Mouse (Mus musculus): ENCODE results near the gene Rps26.

Rps26 gene

DNA sequence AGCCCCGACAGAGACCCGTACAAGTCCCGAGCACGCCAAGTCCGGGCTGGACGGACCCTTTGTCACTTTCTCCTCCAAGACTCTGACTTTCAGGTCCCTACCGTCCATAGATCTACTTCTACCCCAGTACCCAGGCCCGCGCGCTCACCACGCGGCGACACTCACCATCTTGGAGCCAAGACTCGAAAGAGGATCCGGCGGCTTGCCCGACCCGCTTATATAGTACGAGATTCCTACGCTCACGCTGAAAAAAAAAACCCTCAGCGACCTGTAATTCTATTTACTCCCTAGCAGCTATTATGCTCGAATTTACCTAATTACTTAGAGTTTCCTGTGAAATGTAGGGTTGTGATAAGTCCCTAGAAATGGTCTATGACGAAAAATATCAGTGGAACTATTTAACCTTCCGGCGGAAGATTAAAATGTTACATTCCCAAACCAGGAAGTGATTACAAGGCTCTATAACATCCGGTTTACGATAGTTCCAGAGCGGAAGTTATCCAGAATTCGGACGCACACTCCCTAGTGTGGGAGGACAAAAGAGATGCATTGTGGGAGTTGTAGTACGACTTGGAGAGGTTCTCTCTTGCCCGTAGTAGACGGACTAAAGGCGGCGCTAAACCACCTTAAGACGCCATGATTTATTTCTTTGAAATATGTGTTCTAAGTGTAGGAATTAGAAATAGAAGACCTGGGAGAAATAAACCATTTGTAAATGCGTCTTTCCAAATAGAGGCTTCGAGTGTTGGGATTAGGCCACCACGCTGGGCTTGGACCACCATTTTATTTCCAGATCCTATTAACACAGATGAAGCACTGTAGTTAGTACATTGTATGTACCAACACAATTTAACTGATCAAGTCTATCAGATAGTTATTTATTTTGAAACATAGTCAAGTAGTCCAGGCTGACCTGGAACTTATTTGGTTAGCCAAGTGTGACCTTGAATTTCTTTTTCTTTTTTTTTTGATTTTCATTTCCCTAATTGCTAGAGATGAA lies at the start of gene Rps26:
Gene Rps26 (minus strand): TSS at position 437 of the 1,000 bp plus-strand sequence.
- peak; percentile 100 for DNase-seq (ENCODE audit: low read depth, low spot score)

DNA sequence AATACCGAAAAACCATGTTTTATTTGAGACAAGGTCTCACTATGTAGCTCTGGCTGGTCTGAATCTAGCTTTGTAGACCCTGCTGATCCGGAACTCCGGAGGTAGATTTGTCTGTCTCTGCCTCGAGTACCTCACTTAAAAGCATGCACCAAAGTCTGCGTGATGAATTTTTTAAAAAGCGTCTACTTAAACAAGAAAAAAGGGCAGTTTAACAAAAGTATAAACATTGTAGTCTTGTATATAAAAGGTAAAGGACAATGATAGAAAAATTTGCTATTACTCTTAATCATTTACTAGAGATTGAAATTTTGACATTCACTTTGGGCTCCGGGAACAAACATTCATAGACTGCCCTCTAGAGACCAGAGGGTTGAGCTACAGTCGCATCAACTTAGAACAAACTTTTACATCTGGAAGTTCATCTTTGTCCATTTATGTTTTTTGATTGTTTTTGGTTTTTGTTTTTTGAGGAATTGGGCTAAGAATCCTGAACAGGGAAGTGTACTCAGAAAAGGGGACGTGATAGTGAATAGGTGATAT lies 48.0 kb upstream of the Rps26 start:
- DNase-seq (ENCODE audit: low read depth, low spot score) = no peak

DNA sequence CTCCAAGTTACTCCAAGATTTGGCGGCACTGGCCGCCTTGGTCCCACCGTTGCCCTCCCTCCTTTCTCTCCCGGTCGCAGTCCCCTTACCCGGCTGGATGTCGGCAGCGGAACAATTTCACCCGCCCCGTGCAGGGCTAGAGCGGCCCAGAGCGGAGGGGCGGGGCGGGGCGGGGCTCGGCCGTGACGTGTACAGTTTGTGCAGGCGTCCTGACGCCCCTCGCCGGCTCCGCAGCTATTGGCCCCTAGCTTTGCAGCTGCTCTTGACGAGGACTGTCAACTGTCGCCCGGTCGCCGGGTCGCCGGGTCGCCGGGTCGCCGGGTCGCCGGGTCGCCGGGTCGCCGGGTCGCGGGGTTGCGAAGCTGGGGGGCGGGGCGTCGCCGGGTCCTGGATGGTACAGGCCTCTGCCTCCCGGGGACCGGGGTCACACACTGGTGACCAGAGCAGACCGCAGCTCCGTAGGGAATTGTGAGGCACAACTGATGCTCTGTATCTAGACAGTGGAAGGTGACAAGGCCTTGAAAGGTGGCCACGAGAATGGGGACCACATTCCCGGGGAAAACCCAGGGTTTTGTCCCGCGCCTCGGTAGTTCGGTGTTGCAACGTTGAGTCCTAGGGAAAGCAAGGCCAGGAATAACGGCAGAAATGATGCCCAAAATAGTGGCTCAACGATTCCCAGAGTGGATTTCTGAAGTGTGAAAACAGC lies 47.4 kb upstream of the Rps26 start, which contains the start of gene Suox:
Gene Suox (minus strand): TSS at position 311 of the 706 bp plus-strand sequence.
- DNase-seq (ENCODE audit: low read depth, low spot score) = peak; percentile 73

DNA sequence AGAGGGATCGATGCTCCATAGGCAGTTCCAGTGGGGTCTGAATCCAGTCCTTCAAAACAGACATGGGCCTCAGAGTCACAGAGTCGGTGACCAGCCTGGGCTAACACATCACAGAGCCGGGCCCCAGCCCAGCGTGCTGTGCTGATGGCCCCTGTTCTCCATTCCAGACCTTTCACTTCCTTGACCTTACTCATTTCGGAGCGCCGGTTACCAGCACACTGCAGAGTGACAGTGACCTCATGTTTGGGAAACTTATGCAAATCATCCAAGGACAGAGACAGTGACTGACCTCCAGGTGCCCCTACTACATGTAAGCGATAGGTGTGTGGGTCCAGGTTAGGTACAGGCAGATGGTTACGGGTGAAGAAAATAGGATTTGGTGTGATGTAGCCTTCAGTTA lies 44.6 kb upstream of the Rps26 start:
- no peak for DNase-seq (ENCODE audit: low read depth, low spot score)

DNA sequence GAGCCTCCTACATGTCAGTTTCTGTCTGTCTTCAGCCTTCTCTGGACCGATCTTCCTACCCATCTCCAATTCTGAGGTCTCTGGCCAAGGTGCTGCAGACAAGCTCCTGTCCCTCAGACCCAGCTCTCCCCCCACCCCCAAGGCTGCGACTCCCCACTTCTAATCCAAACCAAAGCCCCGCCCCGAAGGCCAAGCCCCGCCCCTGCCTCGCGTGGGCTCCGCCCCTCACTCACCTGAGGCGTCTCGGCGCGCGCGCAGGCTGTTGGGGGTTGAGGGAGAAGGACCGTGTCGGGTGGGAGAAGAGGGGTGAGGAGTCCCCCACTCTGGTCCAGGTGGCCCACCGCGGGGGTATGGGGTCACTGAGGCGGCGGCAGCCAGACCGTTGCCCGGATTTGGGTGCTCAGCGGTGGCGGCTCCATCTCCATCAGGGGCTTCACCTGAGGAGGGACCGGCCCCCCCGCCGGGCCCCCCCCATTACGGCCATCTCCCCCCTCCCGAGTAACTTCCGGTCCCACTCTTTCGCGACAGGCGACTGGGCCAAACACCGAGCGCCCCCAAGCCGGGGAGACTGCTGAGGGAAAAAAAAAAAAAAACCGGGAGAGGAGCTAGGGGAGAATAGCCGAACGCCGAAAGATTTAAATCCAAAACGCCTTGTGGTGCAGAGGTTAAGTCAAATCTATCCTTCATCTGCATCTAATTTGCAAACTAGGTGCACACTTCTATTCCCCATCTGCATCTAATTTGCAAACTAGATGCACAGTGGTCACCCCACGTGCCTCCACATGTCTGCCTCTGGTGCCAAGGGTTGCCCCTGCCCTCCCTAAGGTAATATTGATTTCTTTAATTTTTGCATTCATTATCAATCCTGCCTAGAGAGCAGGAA lies 42.5 kb upstream of the Rps26 start:
- peak; percentile 86 for DNase-seq (ENCODE audit: low read depth, low spot score)

DNA sequence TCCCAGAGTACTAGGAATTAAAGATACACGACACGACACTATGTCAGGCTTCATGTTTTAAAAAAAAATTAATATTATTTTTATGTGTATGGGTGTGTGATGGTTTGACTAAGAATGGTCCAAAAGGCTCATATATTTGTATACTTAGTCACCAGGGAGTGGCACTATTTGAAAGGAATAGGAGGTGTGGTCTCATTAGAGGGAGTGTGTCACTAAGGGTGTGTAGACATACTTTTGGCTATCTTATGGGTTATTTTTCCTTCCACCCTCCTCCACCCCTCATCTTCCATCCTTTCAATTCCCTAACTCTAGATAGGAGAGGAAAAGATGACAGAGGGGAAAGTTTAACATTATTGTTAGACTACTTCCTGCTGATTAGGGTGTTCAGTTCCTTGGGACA lies 39.3 kb upstream of the Rps26 start:
- no peak for DNase-seq (ENCODE audit: low read depth, low spot score)

DNA sequence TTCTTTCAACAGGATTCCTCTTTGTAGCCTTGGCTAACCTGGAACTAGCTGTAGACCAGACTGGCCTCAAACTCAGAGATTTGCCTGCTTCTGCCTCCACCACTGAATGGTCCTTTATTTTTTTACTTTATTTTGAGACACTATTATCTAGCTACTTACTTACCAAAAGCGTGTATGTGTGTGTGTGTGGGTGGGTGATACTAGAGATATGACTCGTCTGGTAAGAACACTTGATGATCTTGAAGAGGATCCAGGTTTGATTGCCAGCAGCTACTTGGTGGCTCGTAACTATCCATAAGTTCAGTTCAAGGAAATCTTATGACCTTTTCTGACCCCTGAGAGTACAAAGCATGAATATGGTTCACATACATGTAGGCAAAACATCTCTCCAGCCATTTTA lies 38.8 kb upstream of the Rps26 start:
- DNase-seq (ENCODE audit: low read depth, low spot score) = no peak

DNA sequence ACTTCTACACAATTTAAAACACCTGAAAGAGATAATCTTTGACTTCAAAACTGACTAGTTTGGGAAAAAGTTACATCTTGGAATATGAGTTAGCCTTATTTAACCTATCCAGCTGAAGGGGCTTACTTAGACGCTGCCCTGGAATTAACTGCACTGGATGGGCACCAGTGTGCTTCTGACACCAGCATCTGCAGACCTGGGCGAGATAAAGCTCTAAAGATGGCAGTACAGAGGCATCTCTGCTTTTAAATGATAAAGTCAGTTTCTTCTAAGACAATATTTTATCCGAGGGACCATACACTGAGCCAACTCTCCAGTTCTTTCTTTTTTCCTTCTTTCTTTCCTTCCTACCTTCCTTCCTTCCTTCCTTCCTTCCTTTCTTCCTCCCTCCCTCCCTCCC lies 38.3 kb upstream of the Rps26 start:
- no peak for DNase-seq (ENCODE audit: low read depth, low spot score)

DNA sequence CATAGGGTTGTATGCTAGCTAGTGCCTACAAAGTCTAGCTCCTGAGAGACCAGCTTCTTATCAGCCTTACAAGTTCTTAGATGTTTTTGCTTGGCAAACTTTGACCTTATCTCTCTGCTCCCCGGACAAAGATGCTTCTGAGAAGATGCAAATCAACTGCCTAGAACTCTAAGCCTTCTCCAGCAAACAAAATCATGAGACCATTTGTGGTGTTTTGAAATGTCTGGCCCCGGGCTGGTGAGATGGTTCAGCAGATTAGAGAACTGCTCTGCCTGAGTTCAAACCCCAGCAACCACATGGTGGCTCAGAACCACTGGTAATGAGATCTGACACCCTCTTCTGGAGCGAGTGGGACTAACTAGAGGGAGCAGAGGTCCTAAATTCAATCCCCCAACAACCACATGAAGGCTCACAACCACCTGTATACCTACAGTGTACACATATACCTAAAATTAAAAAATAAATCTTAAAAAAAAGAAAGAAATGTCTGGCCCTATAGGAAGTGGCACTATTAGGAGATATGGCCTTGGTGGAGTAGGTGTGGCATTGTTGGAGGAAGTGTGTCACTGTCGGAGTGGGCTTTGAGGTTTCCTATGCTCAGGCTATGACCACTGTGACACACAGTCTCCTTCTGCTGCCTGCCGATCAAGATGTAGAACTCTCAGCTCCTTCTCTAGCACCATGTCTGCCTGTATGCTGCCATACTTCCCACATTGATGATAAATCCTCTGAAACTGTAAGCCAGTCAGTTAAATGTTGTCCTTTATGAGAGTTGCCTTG lies 37.1 kb upstream of the Rps26 start:
- DNase-seq (ENCODE audit: low read depth, low spot score) = no peak

DNA sequence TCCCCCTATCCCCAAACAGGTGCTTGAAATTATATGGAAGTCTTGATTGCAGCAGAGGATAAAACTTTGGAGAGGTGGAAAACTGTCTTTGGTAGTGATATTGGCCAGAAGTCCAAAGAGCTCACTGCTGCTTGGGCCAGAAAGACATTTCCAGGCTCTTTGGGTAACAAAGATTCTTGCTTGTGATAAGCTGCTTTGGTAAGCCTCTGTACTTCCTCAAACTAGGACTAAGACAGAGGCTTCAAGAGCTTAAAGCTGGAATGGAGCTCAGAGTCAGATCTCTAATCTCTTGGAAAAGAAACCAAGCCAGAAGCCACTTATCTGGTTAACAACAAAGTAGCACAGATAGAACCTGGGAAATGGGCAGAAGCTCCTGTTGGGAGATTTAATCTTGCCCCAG lies 35.9 kb upstream of the Rps26 start:
- no peak for DNase-seq (ENCODE audit: low read depth, low spot score)

DNA sequence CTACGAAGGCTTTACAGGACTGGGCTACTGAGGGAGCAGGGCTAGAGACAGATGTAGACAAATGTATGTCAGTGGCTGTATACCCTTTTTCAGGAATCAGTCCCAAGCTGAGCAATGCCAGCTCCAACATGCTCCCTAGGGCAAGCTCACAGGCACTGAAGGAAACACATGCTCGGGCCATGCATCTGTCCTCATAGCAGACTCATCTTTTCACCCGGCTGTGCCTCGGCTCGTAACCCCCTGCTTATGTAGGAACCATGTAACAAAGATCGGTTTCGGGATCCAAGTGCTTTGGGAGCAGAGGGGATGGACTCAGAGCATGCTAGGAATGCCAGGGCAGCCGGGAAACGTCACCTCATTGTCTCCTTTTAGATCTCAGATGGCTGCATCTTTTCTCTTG lies 32.9 kb upstream of the Rps26 start:
- DNase-seq (ENCODE audit: low read depth, low spot score) = no peak

DNA sequence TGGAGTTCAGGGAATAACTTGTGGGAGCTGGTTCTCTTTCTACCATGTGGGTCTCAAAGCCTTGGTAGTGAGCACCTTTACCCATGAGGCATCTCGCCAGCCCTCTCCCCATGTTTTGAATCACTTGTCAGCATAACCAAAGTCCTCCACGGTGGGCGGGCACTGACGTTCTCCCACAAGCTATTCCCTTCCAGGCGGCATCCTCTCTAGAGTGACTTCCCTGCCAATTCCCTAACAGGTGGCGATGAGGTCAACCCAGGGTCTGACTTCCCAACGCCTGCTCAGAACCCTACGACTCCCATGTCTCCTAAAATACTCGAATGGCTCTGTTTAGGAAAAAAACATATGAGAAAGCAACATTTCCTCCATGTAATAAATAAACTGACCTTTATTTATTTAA lies 31.3 kb upstream of the Rps26 start:
- DNase-seq (ENCODE audit: low read depth, low spot score) = no peak

DNA sequence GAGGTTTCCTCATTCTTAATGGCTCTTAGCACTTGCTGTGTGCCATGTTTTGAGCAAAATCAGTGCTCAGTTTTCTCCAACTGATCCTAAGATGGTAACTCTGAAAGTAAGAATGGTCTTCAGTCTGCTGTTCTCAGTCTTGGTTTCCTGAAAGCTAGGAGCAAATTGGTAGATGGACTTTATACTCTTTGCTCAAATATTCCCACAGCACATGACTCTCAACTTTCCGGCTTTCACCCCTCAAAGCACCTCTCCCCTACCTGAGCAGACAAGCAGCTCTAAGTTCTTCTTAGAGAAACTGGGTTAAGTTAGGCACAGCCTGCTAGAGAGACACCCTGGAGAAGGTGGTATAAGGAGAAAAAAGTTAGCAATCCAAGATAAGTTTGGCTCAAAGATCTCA lies 30.2 kb upstream of the Rps26 start:
- no peak for DNase-seq (ENCODE audit: low read depth, low spot score)

DNA sequence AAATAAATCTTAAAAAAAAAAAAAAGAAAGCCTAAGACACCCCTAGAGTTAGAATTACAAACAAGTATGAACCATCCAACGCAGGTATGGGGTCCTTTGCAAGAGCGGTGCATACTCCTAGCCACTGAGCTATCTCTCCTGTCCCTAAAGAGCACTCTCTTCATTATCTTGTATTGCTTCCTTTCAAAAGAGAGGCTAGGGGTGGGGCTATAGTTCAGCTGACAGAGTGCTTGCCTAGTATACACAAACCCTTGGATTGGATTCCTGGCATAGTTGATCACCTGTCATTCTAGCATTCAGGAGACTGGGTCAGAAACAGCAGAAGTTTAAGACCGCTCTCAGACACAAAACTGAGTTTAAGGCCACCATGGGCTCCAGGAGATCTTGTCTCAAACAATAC lies 28.7 kb upstream of the Rps26 start:
- DNase-seq (ENCODE audit: low read depth, low spot score) = no peak

DNA sequence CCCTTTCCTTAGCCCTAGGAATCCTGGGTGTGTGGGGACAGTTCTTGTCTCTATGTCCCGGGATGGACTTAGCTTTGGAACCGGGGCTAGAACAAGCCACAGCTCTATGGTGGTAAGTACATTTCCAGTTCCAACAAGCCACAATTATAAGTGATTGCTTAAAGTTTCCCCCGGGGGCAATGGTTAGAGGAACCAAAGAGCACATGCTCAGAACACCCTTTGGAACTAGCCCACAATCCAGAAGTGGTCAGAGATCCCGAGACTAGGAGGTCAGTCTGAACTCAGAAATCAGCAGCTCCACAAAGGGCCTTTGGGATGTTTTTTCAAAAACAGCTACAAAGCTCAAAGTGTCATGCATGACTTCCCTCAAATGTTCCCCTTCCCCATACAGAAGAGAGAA lies 27.3 kb upstream of the Rps26 start:
- no peak for DNase-seq (ENCODE audit: low read depth, low spot score)

DNA sequence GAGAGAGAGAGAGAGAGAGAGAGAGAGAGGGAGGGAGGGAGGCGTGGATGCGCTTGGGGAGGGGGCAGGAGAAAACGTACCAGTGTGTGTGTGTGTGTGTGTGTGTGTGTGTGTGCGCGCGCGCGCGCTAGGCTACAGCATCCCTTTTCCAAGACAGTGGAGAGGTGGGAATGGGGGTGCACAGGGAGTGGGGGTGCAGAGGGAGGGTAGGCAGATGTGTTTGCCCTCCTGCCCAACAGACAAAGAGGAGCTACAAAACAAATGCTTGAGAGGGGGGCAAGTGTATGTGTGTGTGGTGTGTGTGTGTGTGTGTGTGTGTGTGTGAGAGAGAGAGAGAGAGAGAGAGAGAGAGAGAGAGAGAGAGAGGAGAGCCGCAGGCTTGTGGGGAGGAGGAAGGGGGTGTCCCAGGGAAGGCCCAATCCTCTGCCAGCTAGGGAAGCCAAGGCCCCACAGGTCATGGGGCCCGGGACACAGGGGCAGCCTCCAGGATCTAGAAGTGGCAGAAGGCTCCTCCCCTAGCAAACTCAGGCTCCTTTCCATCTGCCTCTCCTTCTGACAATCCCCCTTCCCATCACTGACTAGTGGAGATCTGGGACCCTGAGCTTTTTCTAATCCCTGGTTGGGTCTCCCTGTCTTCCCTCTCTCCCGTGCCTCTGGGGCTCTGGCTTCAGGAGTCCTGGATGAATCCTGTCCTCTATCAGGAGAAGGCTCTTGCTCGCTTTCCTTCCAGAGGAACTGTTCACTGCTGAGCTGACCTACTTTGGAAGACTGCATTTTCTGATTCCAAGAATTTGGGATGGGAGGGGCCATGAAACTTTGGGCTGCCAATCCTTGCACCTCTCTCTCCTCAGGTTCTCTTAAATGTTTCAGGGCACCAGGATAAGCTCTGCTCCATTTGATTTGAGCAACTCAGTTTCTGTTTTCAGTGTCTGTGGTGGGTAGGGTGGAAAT lies 19.9 kb upstream of the Rps26 start:
- no peak for DNase-seq (ENCODE audit: low read depth, low spot score)

DNA sequence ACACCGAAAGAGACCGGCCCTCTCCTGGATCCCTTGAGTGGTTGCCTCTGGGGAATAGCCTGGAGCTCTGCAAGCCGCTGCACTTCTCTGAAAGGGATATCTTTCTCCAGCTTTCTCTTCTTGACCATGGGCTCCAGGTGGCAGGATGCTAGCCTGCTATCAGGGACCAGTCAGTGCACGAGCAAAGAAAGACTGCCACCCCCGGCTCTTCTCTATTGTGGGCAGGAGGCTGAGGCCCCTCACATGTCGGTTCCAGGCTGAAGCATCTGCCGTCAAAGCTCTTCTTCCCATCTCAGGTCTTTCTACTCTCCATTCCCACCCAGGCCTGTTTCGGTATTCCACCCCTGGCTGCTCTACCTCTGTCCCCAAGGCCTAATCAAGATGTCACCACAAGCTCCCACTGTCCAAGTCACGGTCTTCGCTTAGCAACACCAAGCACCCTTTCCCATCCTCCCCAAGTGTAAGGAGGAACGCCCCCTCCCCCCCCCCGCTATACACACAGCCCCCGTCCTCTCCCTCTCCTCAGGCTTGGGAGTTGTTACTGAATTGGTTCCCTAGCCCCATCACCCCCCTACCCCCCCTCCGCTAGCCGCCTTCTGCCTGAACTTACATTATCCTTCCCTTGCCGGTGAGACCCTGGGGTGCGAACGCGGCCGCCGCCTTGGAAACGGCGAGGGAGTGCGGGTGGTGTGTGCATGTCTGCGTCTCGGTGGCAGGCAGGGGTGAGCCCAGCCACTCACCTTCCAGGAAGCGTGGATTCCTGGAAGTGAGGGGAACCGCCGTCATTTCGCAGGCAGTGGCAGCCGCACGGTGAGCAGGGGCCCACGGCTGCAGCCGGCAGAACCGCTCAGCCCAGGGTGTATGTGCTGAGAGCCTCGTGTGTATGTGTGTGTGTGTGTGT lies 18.8 kb upstream of the Rps26 start, which contains the start of gene Ikzf4:
Gene Ikzf4 (minus strand): TSS at position 881 of the 901 bp plus-strand sequence.
- peak; percentile 52 for DNase-seq (ENCODE audit: low read depth, low spot score)

DNA sequence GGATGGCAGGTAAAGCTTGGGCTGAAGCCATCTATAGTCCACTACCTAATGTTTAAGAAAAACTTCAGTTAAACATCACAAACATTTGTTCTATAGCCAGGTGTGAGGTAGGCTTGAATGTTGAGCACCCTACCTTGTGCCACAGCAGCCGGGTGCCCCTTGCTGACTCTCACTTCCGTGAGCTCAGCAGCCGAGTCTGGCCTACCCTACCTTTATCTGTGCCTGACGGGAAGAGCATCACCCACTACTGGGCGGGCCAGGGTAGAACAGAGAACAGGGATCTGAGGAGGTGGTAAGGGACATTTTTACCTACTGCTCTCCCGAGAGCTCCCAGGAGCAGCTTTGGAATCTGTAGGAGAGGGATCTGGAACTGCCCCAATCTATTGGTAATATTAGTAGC lies 16.2 kb upstream of the Rps26 start:
- no peak for DNase-seq (ENCODE audit: low read depth, low spot score)

Data from ES-CJ7 (cell line).